Mouse (Mus musculus) small intestine, adult 2 months (tissue): ENCODE results near the gene Rnf212b.

Experiments
- CTCF ChIP-seq: fragments of 200-500 bp; IDR thresholded peaks from 2 replicates; pipeline ENCODE4 v1.5.1; 2012; ENCODE audit warnings: low read depth, mild to moderate bottlenecking, control low read depth, inconsistent platforms, low read length, moderate library complexity, mixed read lengths; ENCODE audit not compliant: insufficient replicate concordance, insufficient read length; ENCODE audit errors: extremely low read depth
- POLR2A ChIP-seq: fragments of 200-500 bp; IDR thresholded peaks from 2 replicates; pipeline ENCODE4 v1.6.1; 2012; ENCODE audit warnings: low read depth, mild to moderate bottlenecking, control low read depth, inconsistent platforms, low read length, moderate library complexity

GRCm38 (mm10) chr14:54885309-54885708 is 71.4 kb downstream of the Rnf212b start:
- TF ChIP-seq CTCF (no peak), POLR2A (no peak)
